Mouse (Mus musculus) spleen, postnatal 4 days (tissue): ENCODE measurements around the gene Zfp414.

Experiments used
- DNase-seq, 2 experiments: peaks; one replicate each; pipeline ENCODE4 v3.0.0; 2022; ENCODE audit warnings: low spot score in 2 of 2

The Zfp414 gene

DNA sequence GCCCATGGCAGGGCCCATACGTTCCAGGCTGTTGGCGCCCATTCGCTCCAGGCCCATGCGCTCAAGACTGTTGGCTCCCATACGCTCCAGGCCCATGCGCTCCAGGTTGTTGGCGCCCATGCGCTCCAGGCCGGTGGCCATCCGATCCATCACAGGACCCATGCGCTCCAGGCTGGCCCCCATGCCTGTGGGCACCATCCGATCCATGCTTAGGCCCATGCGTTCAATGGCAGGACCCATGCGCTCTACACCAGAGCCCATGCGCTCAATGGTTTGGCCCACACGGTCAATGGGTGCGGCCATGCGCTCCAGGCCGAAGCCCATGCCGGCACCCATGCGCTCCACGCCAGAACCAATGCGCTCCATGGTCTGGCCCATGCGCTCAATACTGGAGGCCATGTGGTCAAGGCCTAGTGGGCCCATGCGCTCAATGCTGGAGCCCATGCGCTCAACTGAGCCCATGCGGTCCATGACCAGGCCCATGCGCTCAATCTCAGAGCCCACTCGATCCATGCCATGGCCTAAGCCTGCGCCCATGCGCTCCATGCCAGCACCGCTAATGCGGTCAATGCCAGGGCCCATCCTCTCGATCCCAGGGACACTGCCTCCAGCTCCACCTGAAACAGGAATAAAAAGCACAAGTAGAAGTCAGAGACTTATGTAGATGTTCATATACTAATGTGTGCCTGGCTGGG, 21.0 kb downstream of the Zfp414 start:
- no peak for DNase-seq

DNA sequence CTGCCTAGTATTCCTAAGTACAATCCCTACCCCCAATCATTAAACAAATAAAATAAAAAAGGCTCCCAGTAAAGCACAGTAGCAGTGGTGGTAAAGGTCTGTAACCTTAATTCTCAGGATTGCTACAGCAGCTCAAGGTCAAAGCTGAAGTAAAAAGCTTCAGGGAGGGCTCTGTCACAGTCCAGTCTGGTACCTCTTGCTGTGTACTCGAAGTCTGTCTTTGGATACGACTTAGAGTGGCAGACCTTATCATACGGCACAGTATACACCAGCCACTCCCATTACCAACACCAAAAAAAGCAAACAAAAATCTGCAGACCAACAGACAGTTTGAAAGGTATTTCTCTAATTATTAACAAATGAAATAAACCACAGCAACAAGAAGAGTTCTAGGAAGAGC, 37.9 kb downstream of the Zfp414 start:
- DNase-seq: no peak

- DNase-seq: no peak
Observed at GRCm38 (mm10) chr17:33669681-33670080, 40.8 kb downstream of the Zfp414 start.

- DNase-seq: no peak
Observed at GRCm38 (mm10) chr17:33673837-33674236, 44.9 kb downstream of the Zfp414 start.

GRCm38 (mm10) chr17:33675452-33675851, 46.6 kb downstream of the Zfp414 start:
- no peak for DNase-seq

DNA sequence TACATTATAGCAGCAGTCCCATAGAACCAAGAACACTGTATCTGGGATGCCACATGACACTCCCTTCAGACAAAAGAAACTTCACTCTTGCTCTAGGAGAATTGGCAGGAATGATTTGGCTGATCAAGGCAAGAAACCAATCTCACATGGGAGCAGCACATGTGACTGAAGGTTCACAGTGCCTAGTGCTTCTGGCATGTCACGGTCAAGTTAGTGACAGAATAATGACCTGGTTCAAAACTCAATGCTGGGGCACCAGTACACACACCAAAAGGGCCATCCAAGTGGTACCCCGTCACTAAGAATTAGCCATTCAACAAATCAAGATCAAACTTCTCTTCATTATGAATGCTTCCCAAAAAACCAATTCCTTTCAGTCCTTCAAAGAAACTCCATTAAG, 47.2 kb downstream of the Zfp414 start:
- DNase-seq: no peak

- no peak for DNase-seq
Observed at GRCm38 (mm10) chr17:33678771-33679170, 49.9 kb downstream of the Zfp414 start.
